Mouse (Mus musculus) left cerebral cortex, adult 9 months (tissue): ENCODE measurements around the gene Cldn16.
"Not testable (repeated sequence)": the region's sequence is repeated elsewhere in the genome, so short reads cannot be mapped to it uniquely, and the experiment has no call there.

Experiments
- DNase-seq, 2 experiments: peaks; one replicate each; pipeline ENCODE4 v3.0.0; 2022; ENCODE audit warnings: low spot score in 2 of 2

Cldn16 gene

GRCm38 (mm10) chr16:26462835-26463234 is at the start of gene Cldn16:
Cldn16 (plus strand) TSS chr16:26463135.
- DNase-seq = no peak

GRCm38 (mm10) chr16:26418616-26419015 is 44.3 kb upstream of the Cldn16 start:
- no peak for DNase-seq

DNA sequence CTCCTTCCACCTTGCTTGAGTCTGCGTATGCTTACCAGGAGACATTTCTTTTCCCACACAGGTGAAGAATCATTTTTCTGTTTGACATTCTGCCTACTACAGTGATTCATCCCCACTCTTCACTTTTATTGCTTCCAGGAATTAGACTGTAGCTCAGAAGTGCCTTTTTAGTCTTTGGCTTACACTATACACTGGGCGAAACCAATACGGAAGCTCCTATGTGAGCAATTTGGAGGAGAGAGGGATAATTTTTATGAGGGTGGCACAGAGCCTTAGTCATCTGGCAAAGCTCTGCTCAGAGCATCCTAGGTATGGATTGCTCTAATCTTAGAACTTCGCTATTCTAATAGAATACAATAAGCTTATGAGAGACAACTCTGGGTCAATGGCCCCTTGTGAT is 40.9 kb upstream of the Cldn16 start:
- DNase-seq = no peak

DNA sequence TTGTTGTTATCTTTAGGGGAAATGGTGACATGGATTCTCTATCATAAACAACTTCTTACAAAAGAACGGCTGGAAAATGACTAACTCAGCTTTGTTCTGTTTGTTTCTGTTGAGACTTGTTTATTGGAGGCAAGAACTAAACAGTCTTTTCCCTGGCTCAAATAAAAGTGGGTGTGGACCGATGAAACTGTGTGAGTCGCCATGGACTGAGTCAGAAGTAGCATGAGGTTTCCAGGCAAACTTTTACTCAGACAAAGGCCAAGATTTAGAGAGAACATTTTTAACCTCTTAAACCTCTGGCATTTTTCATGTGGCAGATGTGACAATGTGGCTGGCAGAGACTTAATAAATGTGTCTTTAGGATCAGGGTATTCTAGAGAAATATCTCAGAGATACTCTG is 32.7 kb upstream of the Cldn16 start:
- no peak for DNase-seq

GRCm38 (mm10) chr16:26433486-26433885 is 29.4 kb upstream of the Cldn16 start:
- no peak for DNase-seq

GRCm38 (mm10) chr16:26440031-26440430 is 22.9 kb upstream of the Cldn16 start:
- peak in 1 of 2 experiments; percentile 49 for DNase-seq

- DNase-seq = peak in 1 of 2 experiments; percentile 5
Observed at GRCm38 (mm10) chr16:26441156-26441555, 21.8 kb upstream of the Cldn16 start.

DNA sequence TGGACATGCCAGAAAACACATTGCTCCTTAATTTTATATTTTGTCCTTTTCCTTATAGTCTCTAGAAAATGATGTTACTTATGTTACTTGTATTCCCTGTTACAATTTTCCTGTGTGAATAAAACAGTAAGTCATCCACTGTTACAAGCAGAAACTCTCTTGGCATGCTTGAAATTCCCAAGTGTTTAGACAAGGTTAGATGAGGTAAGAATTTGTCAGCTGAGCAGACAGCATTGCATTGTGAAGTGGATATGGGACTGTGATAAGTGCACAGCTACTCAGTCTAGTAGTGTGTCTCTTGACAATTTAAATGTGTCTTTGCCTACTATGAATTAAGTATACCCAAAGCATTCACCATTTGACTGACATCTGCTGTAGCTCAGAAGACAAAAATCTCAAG is 18.1 kb upstream of the Cldn16 start:
- DNase-seq = no peak

GRCm38 (mm10) chr16:26447594-26447993 is 15.3 kb upstream of the Cldn16 start:
- DNase-seq = peak; percentile 16 to 46

GRCm38 (mm10) chr16:26454163-26454562 is 8.8 kb upstream of the Cldn16 start:
- no peak for DNase-seq

DNA sequence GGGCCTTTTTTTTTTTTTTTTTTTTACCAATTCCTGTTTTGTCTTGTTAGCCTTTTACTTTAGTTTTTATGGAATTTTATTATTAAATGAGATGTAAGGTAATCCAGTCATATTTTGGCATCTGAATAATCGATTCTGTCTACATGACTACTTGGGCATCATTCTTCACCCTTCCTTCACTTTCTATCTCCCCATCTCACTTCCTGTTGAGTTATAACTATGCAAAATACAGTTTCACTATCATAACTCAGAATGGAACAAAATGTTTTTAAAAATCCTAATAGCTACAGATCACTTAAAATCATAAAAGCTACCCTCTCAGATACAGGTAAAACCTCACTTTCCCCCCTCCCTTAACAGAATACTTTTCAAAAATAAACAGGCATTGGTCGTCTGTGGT is 6.8 kb upstream of the Cldn16 start:
- DNase-seq = no peak

DNA sequence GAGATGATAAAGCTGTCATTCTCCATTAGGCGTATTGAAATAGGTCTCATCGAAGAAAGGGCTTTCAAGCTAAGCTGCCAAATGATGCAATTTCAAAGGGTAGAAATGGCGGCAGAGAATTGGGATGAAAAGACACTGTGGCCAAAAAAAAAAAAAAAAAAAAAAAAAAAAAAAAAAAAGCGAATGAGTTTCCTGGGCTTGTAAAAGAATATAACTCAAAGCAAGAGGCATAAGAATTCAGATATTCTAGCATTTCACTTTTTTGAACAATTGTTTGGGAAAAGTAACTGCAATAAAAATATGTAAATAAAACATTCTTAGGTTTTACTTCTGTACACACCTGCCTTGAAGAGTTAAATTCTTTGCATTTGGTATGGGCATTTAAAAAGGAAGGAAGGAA is 3.6 kb downstream of the Cldn16 start:
- no peak for DNase-seq

DNA sequence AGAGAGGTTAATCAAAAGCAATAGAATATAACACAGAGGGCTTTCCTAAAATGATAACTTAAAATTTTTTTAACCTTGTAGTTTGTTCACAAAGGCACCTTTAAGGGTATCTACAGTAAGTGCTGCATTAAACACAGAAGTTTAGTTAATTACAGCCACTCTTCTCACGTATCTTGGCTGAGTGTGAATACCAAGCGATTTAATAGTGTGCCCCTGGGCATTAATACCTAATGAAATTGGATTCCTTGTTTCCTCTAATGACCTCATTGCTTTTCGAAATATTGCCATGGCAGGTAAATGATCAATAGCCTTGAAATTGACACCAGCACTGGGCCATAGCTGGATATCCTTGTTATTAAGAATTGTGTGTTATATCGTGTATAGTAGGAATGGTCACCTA is 8.3 kb downstream of the Cldn16 start:
- DNase-seq = no peak

DNA sequence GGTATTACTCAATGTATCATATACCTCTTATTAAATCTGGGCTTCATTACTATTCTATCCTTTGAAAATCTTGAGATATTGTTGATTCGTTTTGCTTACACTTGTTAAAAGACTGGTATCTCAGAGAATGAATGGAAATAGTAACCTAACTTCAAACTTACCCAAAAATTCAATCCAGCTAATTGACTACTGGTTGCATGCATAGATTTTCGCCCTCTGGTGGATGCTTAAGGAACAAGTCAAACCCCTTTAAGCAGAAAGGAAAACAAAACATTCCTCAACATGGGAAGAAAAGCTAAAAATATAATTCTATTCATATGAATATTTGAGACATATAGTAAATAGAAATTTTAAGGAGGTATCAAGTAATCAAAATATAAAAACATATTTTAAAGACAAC is 32.8 kb downstream of the Cldn16 start:
- peak in 1 of 2 experiments; percentile 15 for DNase-seq

GRCm38 (mm10) chr16:26499705-26500104 is 36.8 kb downstream of the Cldn16 start:
- not testable (repeated sequence) for DNase-seq

DNA sequence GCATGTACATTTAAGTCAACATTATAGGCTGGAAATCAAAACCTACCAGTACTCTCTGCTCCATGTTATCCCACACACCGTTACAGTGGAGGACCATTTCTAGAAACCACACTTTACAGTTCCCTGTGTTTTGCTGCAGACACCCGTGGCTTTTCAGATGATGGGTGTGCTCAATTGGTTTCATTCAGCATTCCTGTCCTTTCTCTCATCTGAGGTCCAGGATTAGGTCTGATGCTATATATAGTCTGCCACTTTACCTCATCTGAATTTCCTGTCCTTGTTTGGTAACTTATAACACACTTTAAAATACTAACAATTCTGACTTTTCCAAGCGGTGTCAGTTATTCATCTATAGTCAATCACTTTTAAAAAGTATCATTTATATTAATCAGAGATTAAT is 37.8 kb downstream of the Cldn16 start:
- no peak for DNase-seq

DNA sequence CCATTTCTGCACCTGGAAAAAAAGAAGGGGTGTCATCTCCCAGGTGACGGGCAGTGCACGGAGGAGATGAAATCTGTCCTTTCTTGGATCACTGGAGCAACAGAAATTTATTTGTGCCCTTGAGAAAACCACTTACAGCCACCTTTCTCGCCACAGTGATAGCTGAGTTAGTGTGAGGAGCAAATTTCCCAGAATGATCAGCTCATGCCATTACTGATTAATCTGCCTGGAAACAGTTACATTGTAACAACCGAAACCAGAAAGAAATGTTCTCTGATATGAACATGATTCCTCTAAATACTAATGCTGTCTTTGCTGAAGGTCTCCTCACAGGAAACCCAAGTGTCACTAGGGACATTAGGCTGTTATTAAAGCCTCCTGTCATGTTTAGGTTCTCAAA is 42.0 kb downstream of the Cldn16 start:
- DNase-seq = no peak

GRCm38 (mm10) chr16:26519596-26519995 is 56.7 kb downstream of the Cldn16 start:
- peak in 1 of 2 experiments; percentile 46 for DNase-seq

DNA sequence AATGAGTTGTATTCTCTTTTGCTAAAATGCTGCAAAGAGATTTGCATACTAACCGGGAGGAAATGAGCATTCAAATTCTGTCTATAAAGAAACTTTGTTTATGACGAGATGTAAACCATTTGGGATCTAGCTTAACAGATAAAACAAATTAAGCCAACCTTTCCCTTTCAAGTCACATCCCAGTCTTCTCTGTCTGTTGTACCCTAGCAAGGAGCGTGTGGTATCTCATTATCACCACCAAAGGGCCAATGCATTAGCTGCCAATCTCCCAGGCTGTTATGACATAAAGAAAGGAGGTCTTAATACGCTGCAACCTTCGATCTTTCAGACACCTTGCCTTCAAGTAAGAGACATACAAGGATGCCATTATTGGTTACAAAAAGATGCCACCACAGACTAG is 62.9 kb downstream of the Cldn16 start:
- DNase-seq = no peak

GRCm38 (mm10) chr16:26526669-26527068 is 63.7 kb downstream of the Cldn16 start, which contains the start of gene Tmem207:
Tmem207 (minus strand) TSS chr16:26526769.
- no peak for DNase-seq

DNA sequence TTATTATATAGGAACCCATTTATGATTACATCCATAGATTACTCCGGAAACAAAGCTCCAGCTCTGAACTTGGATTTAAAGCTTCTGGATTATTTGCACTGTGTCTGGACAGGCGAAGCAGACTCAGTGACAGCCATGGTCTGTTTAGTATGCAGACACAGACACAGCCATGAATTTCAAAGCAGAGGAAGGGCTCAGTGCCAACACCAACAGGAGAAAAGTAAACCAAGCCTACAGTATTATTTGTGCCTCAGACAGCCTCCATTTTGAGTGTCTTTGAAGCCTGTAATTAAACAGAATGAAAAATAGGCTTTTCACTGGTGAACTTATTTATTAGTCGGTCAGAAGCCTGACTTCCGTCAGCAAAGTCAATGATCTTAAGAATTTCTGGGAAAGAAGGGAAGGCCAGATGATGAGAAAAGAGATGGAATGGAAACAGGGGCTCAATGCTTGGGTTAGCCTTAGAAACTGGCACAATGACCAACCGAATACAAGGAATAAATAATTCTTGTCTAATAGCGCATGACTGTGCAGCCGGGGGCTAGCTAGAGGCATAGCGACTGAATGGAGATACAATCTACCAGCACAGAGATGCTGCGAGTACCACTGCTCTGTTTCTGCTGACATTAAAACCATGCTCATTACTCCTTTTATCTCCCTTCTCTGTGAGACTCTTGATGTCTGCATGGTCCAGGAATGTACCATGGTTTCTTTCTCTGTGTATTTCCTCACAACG is 65.2 kb downstream of the Cldn16 start:
- DNase-seq = no peak

- no peak for DNase-seq
Observed at GRCm38 (mm10) chr16:26530451-26530850, 67.5 kb downstream of the Cldn16 start.

- no peak for DNase-seq
Observed at GRCm38 (mm10) chr16:26532287-26532686, 69.4 kb downstream of the Cldn16 start.
